Mouse (Mus musculus): Measurements from ENCODE around the gene Cidec. TPM values are rescaled to one million over a fixed set of nuclear protein-coding genes. Genes with fewer than 3 reads are reported as not detected.

Cidec gene
- polyA plus RNA-seq, 1 experiment from 2014 or later: 0.29 TPM

DNA sequence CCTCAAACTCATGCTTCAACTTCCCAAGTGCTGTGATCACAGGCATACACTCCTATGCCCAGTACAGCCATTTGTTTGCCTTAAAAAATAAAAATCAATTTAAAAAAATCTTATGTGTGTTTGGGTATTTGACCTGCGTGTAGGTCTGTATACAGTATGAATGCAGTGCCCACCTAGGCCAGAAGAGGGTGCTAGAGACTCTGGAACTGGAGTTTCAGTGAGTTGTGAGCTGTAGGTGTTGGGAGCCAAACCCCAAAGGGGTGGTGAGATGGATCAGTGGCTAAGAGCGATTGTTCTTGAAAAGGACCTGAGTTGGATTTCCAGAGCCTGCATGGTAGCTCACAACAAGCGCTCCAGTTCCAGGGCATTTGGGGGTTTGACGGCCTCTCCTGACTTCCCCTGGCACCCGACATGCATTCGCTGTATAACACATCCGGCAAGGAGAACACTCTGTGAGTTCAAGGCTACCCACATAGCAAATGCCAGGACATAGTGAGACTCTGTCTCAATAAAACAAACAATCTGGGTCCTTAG is 5.7 kb upstream of the Cidec start:
- peaks cover 9% of the 10 kb centered on the region for H3K4me1 ChIP-seq (ENCODE audit: control insufficient read depth, insufficient read depth, low read length)
- H3K4me2 ChIP-seq (ENCODE audit: low read depth, low read length): no peak overlapping the region
- H3K9me3 ChIP-seq (replicated peaks; ENCODE audit: control insufficient read depth, low read length): no peaks in the 10 kb centered on the region
- 52% methylated on average over 7 of the region's 7 CpGs for WGBS
- no peak overlapping the region for H3K9ac ChIP-seq (ENCODE audit: low read length)
- no peak overlapping the region for H3K27ac ChIP-seq (ENCODE audit: low read length)
- ATAC-seq (replicated peaks; ENCODE audit: extremely low read depth, insufficient read depth, low FRiP score): no peak
- H3K27me3 ChIP-seq (ENCODE audit: control insufficient read depth, insufficient read depth, low read length): no peaks in the 10 kb centered on the region
- H3K4me3 ChIP-seq (ENCODE audit: low read length): no peak overlapping the region
- H3K36me3 ChIP-seq (ENCODE audit: control insufficient read depth, insufficient read depth): peaks cover 3% of the 10 kb centered on the region

DNA sequence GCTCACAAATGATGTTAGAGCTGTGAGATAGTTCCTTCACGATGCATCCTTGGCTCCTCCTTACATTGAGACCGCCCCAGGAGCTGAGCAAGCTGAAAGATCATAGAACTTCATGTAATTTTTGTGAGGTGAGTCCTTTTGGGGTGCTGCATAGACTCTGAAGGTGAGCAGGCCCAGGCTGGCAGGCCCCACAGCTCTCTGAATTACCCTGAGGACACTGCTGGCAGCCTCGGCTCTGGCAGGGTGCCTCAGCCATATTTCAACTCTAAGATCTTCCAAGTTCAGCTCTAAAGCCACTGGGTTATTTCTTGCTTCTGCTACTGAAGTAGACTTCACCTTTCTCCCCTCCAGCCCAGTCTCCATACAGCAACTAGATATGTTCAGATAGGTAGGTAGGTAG is 5.1 kb upstream of the Cidec start:
- Histone ChIP-seq H3K27me3 (ENCODE audit: control insufficient read depth, insufficient read depth, low read length) (no peaks in the 10 kb centered on the region), H3K4me2 (ENCODE audit: low read depth, low read length) (no peak overlapping the region), H3K4me1 (ENCODE audit: control insufficient read depth, insufficient read depth, low read length) (peaks cover 9% of the 10 kb centered on the region), H3K36me3 (ENCODE audit: control insufficient read depth, insufficient read depth) (peaks cover 3% of the 10 kb centered on the region; the same call in 1 of the 2 replicates), H3K27ac (ENCODE audit: low read length) (no peak overlapping the region), H3K4me3 (ENCODE audit: low read length) (no peak overlapping the region), H3K9ac (ENCODE audit: low read length) (no peak overlapping the region), H3K9me3 (replicated peaks; ENCODE audit: control insufficient read depth, low read length) (no peaks in the 10 kb centered on the region)
- ATAC-seq (replicated peaks; ENCODE audit: extremely low read depth, insufficient read depth, low FRiP score): no peak
- 71% methylated on average over 3 of the region's 3 CpGs for WGBS

DNA sequence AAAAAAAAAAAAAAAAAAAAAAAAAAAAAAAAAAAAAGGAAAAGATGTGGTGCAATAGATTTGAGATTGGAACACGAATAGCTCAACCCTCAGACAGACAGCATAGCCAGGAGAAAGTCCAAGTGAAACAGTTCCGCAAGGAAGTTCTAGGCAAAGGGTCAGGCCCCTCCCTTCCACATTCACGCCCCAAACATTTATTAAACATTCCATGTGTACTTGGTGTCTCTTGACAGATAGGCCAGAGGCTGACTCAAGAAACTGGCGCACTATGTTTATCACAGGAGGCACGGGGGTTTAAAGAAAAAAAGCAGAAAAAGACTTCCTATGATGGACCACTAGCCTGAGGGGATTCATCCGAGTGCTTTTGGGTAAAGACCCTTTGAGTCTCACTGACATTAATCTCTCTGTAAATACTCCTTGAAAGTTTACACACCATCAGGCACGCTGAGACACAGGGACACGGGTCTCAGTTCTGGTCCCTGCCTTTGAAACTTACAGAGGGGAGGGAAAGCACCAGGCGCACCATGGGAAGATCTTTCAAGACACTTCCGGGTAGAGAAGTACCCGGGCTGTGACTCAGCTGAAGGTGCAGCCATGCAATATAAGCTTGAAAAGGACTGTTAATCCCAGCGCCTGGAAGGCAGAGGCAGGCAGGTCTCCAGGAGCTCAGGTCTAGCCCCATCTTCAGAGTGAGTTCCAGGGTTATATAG is 3.3 kb upstream of the Cidec start:
- no peak for ATAC-seq (replicated peaks; ENCODE audit: extremely low read depth, insufficient read depth, low FRiP score)
- WGBS: 49% methylated on average over 12 of the region's 12 CpGs
- Histone ChIP-seq H3K36me3 (ENCODE audit: control insufficient read depth, insufficient read depth) (no peaks in the 10 kb centered on the region), H3K27me3 (ENCODE audit: control insufficient read depth, insufficient read depth, low read length) (no peaks in the 10 kb centered on the region), H3K9me3 (replicated peaks; ENCODE audit: control insufficient read depth, low read length) (no peaks in the 10 kb centered on the region), H3K27ac (ENCODE audit: low read length) (no peak overlapping the region), H3K9ac (ENCODE audit: low read length) (no peak overlapping the region), H3K4me3 (ENCODE audit: low read length) (no peak overlapping the region), H3K4me1 (ENCODE audit: control insufficient read depth, insufficient read depth, low read length) (peaks cover 9% of the 10 kb centered on the region), H3K4me2 (ENCODE audit: low read depth, low read length) (no peak overlapping the region)

DNA sequence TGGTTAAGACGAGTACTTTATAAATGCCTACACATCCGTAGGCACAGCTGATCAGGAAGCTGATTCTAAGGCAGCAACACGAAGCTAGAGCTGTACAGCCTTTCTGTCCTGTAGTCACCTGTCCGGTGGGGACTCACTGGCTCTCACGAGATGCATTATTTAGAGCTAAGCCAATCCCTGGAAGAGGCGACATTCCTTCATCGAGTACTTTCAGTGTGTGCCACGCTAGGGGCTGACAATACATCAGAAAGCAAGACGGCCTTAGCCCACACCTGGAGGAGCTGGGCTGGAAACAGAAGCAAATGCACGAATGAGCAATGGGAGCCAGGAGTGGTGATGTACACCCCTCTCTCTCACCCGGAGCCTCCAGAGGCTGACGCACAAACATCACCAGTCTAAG is 1.6 kb upstream of the Cidec start:
- Histone ChIP-seq H3K9me3 (replicated peaks; ENCODE audit: control insufficient read depth, low read length) (no peaks in the 10 kb centered on the region), H3K27ac (ENCODE audit: low read length) (no peak overlapping the region), H3K27me3 (ENCODE audit: control insufficient read depth, insufficient read depth, low read length) (no peaks in the 10 kb centered on the region), H3K4me3 (ENCODE audit: low read length) (no peak overlapping the region), H3K9ac (ENCODE audit: low read length) (no peak overlapping the region), H3K4me1 (ENCODE audit: control insufficient read depth, insufficient read depth, low read length) (peaks cover 2% of the 10 kb centered on the region; the same call in 1 of the 2 replicates), H3K36me3 (ENCODE audit: control insufficient read depth, insufficient read depth) (no peaks in the 10 kb centered on the region), H3K4me2 (ENCODE audit: low read depth, low read length) (no peak overlapping the region)
- 62% methylated on average over 12 of the region's 12 CpGs for WGBS
- no peak for ATAC-seq (replicated peaks; ENCODE audit: extremely low read depth, insufficient read depth, low FRiP score)

DNA sequence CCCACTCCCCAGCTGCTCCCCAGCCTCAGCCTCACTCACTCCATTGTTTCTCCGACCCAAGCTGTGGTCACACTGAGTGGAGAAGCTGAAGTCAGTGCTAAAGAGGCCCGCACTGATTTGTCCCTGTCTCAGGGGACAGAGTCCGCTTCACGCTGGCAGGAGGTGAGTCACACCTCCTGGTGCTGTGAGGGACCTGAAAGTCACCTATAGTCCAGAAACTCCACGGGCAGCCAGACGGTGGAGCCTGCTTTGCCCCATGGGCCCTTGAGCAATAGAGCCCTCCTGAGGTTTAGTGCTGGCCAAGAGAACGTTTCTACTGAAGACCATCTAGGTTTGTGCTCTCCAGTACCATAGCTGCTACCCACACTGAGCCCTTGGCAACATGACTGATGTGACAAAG is 869 bp downstream of the Cidec start:
- Histone ChIP-seq H3K9me3 (replicated peaks; ENCODE audit: control insufficient read depth, low read length) (no peaks in the 10 kb centered on the region), H3K27ac (ENCODE audit: low read length) (no peak overlapping the region), H3K27me3 (ENCODE audit: control insufficient read depth, insufficient read depth, low read length) (no peaks in the 10 kb centered on the region), H3K4me3 (ENCODE audit: low read length) (no peak overlapping the region), H3K36me3 (ENCODE audit: control insufficient read depth, insufficient read depth) (no peaks in the 10 kb centered on the region), H3K4me1 (ENCODE audit: control insufficient read depth, insufficient read depth, low read length) (no peaks in the 10 kb centered on the region), H3K4me2 (ENCODE audit: low read depth, low read length) (no peak overlapping the region), H3K9ac (ENCODE audit: low read length) (no peak overlapping the region)
- 71% methylated on average over 7 of the region's 7 CpGs for WGBS
- ATAC-seq (replicated peaks; ENCODE audit: extremely low read depth, insufficient read depth, low FRiP score): no peak

DNA sequence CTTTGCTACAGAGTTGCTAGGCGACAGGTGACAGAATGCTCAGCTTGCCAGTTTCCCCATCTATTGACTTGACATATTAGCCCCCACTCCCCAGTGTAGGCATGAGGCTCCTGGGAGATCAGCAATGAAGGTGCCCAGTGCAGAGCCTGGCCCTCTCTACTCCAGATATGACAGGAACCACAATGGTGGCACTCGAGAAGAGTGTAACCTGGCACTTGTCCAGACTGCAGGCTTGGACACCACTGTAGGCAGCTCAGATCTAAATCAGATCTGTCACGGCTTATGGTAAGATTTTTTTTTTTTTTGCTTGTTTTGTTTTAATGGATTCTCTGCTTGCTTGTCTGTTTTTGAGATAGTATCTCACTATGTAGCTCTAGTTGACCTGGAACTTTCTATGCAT is 1.9 kb downstream of the Cidec start:
- ATAC-seq (replicated peaks; ENCODE audit: extremely low read depth, insufficient read depth, low FRiP score): no peak
- Histone ChIP-seq H3K36me3 (ENCODE audit: control insufficient read depth, insufficient read depth) (no peaks in the 10 kb centered on the region), H3K4me2 (ENCODE audit: low read depth, low read length) (no peak overlapping the region), H3K27ac (ENCODE audit: low read length) (no peak overlapping the region), H3K9me3 (replicated peaks; ENCODE audit: control insufficient read depth, low read length) (no peaks in the 10 kb centered on the region), H3K4me1 (ENCODE audit: control insufficient read depth, insufficient read depth, low read length) (no peaks in the 10 kb centered on the region), H3K9ac (ENCODE audit: low read length) (no peak overlapping the region), H3K4me3 (ENCODE audit: low read length) (no peak overlapping the region), H3K27me3 (ENCODE audit: control insufficient read depth, insufficient read depth, low read length) (no peaks in the 10 kb centered on the region)
- 59% methylated on average over 3 of the region's 3 CpGs for WGBS

DNA sequence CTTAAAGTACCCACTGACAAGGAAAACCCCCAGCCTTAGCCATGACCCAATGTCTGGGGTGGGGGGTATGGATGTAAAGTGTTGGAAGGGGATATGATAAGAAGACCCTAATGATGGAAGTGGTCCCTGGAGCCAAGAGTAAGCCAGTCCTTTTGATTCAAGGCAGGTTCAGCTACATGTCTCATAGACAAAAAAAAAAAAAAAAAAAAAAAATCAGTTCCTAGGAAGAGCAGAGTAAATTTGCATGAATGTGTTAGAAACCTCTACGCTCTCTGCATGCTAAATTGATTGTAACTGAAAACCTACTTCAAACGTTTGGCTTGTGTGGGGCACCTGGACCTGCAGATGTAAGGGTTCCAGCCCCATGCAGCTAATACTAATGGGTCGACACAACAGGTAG is 3.8 kb downstream of the Cidec start:
- Histone ChIP-seq H3K4me3 (ENCODE audit: low read length) (no peak overlapping the region), H3K36me3 (ENCODE audit: control insufficient read depth, insufficient read depth) (no peaks in the 10 kb centered on the region), H3K27ac (ENCODE audit: low read length) (no peak overlapping the region), H3K4me2 (ENCODE audit: low read depth, low read length) (no peak overlapping the region), H3K9ac (ENCODE audit: low read length) (no peak overlapping the region), H3K4me1 (ENCODE audit: control insufficient read depth, insufficient read depth, low read length) (no peaks in the 10 kb centered on the region), H3K27me3 (ENCODE audit: control insufficient read depth, insufficient read depth, low read length) (no peaks in the 10 kb centered on the region), H3K9me3 (replicated peaks; ENCODE audit: control insufficient read depth, low read length) (peaks cover 4% of the 10 kb centered on the region; the same call in 1 of the 2 replicates)
- ATAC-seq (replicated peaks; ENCODE audit: extremely low read depth, insufficient read depth, low FRiP score): no peak
- WGBS: 58% methylated on average over 3 of the region's 3 CpGs

DNA sequence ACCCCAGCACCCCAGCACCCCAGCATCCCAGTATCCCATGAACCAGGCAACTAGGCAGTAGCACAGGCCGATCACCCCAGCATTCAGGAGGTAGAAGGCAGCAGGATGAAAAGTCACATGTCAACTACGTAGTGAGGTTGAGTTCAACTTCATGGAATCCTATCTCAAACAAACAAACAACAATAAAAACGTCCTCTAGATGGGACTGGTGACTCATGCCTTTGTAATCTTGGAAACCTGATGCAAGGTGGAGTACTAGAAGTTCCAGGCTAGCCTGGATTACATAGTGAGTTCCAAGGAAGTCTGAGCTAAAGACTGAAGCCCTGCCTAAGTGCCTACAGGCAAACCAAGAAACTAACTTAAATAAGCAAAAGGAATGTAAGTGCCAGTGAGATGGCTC is 4.7 kb downstream of the Cidec start:
- 55% methylated on average over 3 of the region's 3 CpGs for WGBS
- H3K27ac ChIP-seq (ENCODE audit: low read length): no peak overlapping the region
- H3K4me2 ChIP-seq (ENCODE audit: low read depth, low read length): no peak overlapping the region

DNA sequence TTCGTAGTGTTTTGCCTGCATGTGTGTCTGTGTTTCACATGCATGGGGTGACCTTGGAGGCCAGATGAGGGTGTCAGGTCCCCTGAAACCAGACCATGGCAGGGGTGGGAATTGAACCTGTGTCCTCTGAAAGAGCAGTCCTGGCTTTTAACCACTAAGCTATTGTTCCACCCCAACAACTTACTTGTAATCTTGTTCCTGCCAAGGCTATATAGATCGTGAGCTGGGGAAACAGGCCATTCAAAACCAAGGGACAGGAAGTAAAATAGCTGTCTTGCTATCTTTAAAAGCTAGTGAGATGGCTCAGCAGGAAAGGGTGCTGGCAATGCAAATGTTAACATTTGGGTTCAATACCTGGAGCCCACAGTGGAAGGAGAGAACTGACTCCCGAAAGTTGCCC is 5.6 kb downstream of the Cidec start:
- H3K9me3 ChIP-seq (replicated peaks; ENCODE audit: control insufficient read depth, low read length): peaks cover 4% of the 10 kb centered on the region; the same call in 1 of the 2 replicates

More for the DNA sequence above, 4.7 kb downstream of the Cidec start:
- Histone ChIP-seq H3K9ac (ENCODE audit: low read length) (no peak overlapping the region), H3K27me3 (ENCODE audit: control insufficient read depth, insufficient read depth, low read length) (no peaks in the 10 kb centered on the region), H3K36me3 (ENCODE audit: control insufficient read depth, insufficient read depth) (no peaks in the 10 kb centered on the region), H3K9me3 (replicated peaks; ENCODE audit: control insufficient read depth, low read length) (peaks cover 4% of the 10 kb centered on the region; the same call in 1 of the 2 replicates), H3K4me1 (ENCODE audit: control insufficient read depth, insufficient read depth, low read length) (no peaks in the 10 kb centered on the region), H3K4me3 (ENCODE audit: low read length) (no peak overlapping the region)
- no peak for ATAC-seq (replicated peaks; ENCODE audit: extremely low read depth, insufficient read depth, low FRiP score)

More for the DNA sequence above, 5.6 kb downstream of the Cidec start:
- H3K9ac ChIP-seq (ENCODE audit: low read length): no peak overlapping the region
- H3K27me3 ChIP-seq (ENCODE audit: control insufficient read depth, insufficient read depth, low read length): no peaks in the 10 kb centered on the region
- no peak for ATAC-seq (replicated peaks; ENCODE audit: extremely low read depth, insufficient read depth, low FRiP score)
- H3K4me1 ChIP-seq (ENCODE audit: control insufficient read depth, insufficient read depth, low read length): no peaks in the 10 kb centered on the region
- WGBS: 66% methylated on average over 3 of the region's 3 CpGs
- no peak overlapping the region for H3K27ac ChIP-seq (ENCODE audit: low read length)
- no peak overlapping the region for H3K4me2 ChIP-seq (ENCODE audit: low read depth, low read length)
- H3K4me3 ChIP-seq (ENCODE audit: low read length): no peak overlapping the region
- H3K36me3 ChIP-seq (ENCODE audit: control insufficient read depth, insufficient read depth): no peaks in the 10 kb centered on the region

Data from heart, embryonic 16.5 days (tissue).